Mouse (Mus musculus): ENCODE results near the gene 1190002N15Rik. TPM values are rescaled to one million over a fixed set of nuclear protein-coding genes. Genes with fewer than 3 reads are reported as not detected.

1190002N15Rik gene
- 6.4 TPM in 2 replicates for polyA plus RNA-seq (2016; fragmentation: Nextera tagmentation; extraction: Ambion mirVana)

DNA sequence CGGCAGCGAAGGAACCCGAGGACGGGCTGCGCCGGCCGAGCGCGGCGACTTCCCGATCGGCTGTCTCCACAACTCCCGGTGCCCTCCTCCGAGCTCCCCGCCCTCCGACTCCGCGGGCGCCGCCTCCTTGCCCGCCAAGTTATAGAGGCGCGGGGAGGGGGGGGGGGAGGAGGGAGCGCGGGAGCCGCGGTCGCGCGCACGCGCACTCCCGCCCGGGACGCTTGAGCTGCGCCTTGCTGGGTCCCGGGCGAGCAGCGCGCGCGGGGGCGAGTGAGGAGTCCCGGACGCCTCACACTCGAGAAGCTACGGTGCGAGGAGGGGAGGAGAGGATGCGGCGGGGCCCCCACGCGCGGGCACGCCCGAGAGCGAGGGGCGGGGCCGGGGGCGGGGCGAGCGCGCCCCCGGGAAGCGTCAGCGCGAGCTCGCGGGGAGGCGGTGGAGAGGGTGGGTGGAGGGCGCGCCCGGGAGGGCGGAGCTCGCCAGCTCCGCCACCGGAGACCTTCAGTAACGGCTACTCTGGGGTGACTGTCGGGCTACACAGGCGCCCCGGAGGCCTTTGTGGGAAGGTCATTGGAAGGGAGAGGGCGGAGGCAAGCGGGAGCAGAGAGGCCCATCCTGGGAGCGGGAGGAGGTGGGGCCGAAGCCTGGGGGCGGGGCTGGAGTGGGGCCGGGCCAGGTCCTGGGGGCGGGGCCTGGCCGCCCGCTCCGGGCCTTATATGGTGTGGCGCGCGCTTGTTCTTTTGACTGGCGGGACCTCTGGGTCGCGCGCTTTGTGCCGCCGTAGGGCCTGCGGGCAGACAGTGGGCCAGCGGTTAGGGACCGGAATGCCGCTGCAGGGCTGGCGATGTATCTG, at the start of gene 1190002N15Rik:
1190002N15Rik (minus strand) TSS at position 112 of the 853 bp plus-strand sequence.
- H3K27ac ChIP-seq (replicated peaks) = peak within 1 kb of the TSS; percentile 95
- peak within 1 kb of the TSS; percentile 81 for H3K4me3 ChIP-seq
- H3K36me3 ChIP-seq (replicated peaks) = no peaks in the 10 kb centered on the region
- peak; percentile 96 for DNase-seq (ENCODE audit: low spot score)
- no peaks in the 10 kb centered on the region for H3K27me3 ChIP-seq (replicated peaks; ENCODE audit: low read depth, poor library complexity, severe bottlenecking)
- no peaks in the 10 kb centered on the region for H3K9me3 ChIP-seq
- peaks cover 23% of the 10 kb centered on the region for H3K4me1 ChIP-seq
- under 1% methylated on average over 88 of the region's 104 CpGs for WGBS

DNA sequence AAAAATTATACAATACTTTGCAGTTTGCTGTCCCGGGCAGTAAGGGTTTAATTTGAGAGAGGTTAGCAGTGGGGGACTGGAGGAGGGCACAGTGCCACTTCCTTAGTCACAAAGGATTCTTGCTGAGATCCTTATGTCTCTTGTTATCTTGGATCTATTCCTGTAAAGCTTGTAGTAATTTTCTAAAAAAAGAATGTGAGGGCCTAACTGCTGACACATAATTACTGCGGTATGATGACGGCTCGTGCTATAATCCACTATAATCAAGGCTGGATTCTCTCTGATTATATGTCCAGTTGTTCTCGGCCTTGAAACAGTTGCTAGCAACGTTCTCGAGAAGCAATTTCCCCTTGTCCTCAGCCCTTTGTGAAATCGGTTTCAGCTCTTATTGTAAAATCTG, 44.4 kb upstream of the 1190002N15Rik start:
- H3K4me1 ChIP-seq = no peaks in the 10 kb centered on the region
- H3K27ac ChIP-seq (replicated peaks) = no peak overlapping the region
- no peak overlapping the region for H3K4me3 ChIP-seq
- DNase-seq (ENCODE audit: low spot score) = no peak
- no peaks in the 10 kb centered on the region for H3K27me3 ChIP-seq (replicated peaks; ENCODE audit: low read depth, poor library complexity, severe bottlenecking)
- WGBS = 68% methylated on average over 8 of the region's 8 CpGs
- H3K36me3 ChIP-seq (replicated peaks) = no peaks in the 10 kb centered on the region
- H3K9me3 ChIP-seq = no peaks in the 10 kb centered on the region

DNA sequence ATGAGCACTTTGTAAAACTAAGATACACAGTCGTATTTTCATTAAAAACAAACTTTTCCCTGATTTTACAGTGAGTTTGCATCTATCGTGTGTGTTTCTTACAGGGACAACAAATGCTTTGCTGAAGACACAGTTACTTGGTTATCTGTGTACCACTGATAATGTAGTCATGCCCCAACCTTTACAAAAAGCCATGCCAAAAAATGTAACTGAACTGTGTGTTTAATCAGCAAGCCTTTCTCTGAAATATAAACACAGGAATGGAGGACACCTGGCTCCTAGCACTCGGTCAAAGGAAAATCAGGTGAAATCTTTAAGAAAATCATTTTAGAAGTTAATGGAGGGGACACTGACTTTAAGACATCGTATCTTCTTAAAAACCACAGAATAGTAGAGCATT, 43.8 kb upstream of the 1190002N15Rik start:
- Histone ChIP-seq H3K9me3 (no peaks in the 10 kb centered on the region), H3K27ac (replicated peaks) (no peak overlapping the region), H3K4me1 (no peaks in the 10 kb centered on the region), H3K36me3 (replicated peaks) (no peaks in the 10 kb centered on the region), H3K27me3 (replicated peaks; ENCODE audit: low read depth, poor library complexity, severe bottlenecking) (no peaks in the 10 kb centered on the region), H3K4me3 (no peak overlapping the region)
- WGBS = 87% methylated on average over 4 of the region's 4 CpGs
- DNase-seq (ENCODE audit: low spot score) = no peak

DNA sequence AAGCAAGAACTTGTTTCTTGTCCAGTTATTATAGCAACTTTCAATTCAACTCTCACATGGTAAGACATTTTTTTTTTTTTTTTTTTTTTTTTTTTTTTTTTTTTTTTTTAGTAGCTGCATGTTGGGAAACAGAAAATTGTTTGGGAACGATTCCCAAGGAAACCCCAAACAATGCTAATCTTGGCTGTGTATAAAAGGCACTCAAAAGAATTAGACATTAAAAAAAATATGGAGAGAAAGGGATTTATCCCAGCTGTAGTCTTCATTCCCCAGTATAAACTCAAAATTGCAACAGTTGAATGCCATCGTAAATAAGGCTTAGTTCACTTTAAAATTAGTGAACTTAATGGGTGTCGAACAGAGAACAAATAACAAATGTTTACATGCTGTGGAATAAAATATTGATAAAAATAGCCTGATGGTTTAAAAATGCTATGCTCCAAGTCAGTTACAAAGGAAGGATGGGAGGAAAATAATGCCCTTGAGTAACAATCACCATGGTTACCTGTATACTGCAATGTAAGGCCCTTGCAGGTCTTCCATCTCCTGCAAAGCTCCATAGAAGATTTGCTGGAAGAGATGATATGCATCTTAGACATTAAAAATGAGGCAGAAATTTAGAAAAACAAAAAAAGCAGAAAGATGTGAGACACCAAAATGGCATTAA, 42.3 kb upstream of the 1190002N15Rik start:
- H3K4me1 ChIP-seq = no peaks in the 10 kb centered on the region
- 92% methylated on average over 3 of the region's 3 CpGs for WGBS

DNA sequence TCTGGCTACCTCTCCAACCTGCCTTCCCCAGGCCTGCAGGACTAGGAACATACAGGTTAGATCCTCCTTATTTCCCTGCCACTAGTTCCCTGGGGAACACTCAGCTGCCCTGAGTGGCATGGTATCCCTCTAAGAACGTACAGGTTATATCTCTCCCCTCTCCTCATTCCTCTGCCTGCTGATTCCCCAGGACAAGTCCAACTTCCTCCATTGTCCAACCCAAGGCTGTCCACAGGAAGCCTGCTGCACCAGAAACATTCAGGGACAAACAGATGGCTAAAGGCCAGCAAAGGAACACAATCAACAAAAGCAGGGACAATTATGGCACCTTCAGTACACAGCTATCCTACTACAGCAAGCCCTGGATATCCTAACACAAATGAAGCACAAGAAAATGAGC, 33.9 kb upstream of the 1190002N15Rik start:
- no peak for DNase-seq (ENCODE audit: low spot score)
- H3K36me3 ChIP-seq (replicated peaks) = no peaks in the 10 kb centered on the region
- WGBS = 70% methylated on average over 1 of the region's 1 CpGs
- no peak overlapping the region for H3K27ac ChIP-seq (replicated peaks)
- no peak overlapping the region for H3K4me3 ChIP-seq
- H3K4me1 ChIP-seq = no peaks in the 10 kb centered on the region
- no peaks in the 10 kb centered on the region for H3K27me3 ChIP-seq (replicated peaks; ENCODE audit: low read depth, poor library complexity, severe bottlenecking)
- no peaks in the 10 kb centered on the region for H3K9me3 ChIP-seq

More for the DNA sequence above, 42.3 kb upstream of the 1190002N15Rik start:
- no peak overlapping the region for H3K27ac ChIP-seq (replicated peaks)
- DNase-seq (ENCODE audit: low spot score) = no peak
- no peaks in the 10 kb centered on the region for H3K36me3 ChIP-seq (replicated peaks)
- H3K27me3 ChIP-seq (replicated peaks; ENCODE audit: low read depth, poor library complexity, severe bottlenecking) = no peaks in the 10 kb centered on the region
- no peak overlapping the region for H3K4me3 ChIP-seq
- no peaks in the 10 kb centered on the region for H3K9me3 ChIP-seq

DNA sequence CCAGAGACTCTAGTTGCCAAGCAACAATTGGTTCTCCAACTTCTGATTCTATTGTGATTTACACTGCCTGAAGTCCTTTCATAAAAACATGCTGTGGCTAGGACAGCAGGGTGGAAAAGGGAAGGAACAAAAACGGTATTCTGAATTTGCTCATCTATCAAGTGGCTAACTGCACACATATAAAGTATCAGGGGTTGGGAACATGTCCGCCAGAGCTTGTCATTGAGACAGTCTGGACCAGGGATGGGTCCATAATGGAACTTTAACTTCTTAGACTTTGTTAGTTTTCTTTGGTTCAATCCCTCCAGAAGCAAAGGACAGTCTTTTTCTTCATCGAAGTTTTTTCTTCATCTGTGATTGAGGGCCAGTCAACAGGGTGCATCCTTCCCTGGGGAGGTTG, 30.5 kb upstream of the 1190002N15Rik start:
- H3K4me1 ChIP-seq = no peaks in the 10 kb centered on the region
- DNase-seq (ENCODE audit: low spot score) = no peak
- no peak overlapping the region for H3K27ac ChIP-seq (replicated peaks)
- no peaks in the 10 kb centered on the region for H3K9me3 ChIP-seq
- no peaks in the 10 kb centered on the region for H3K27me3 ChIP-seq (replicated peaks; ENCODE audit: low read depth, poor library complexity, severe bottlenecking)
- H3K4me3 ChIP-seq = no peak overlapping the region
- WGBS = 81% methylated on average over 3 of the region's 3 CpGs
- H3K36me3 ChIP-seq (replicated peaks) = no peaks in the 10 kb centered on the region

DNA sequence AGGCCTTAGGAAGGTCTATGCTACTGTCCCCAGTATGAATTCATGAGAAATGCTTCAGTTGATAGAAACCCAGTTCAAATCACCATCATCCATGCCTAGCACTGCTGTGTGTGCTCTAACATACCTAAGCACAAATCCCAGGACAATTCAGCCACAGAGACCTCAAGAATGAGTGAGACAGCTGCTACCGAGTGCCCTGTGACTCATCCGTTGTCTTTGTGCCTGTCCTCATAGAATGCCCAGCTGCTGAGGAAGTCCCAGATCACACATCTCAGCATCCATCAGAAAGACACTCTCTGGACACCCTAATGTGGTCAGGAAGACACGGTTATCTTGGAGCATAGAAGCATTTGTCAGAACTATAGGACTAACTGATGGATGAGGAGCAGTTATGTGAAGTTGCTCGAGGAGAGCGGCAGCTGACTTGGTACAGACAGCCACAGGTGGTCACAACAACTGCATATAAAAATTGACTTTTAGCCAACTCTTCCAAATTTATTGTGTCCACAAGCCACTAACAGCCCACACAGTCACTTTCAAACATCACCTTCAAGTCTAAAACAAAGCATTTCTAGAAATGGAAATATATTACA, 29.9 kb upstream of the 1190002N15Rik start:
- no peaks in the 10 kb centered on the region for H3K4me1 ChIP-seq
- no peak overlapping the region for H3K4me3 ChIP-seq
- no peaks in the 10 kb centered on the region for H3K36me3 ChIP-seq (replicated peaks)
- no peaks in the 10 kb centered on the region for H3K9me3 ChIP-seq
- no peak for DNase-seq (ENCODE audit: low spot score)
- H3K27ac ChIP-seq (replicated peaks) = no peak overlapping the region
- 83% methylated on average over 5 of the region's 5 CpGs for WGBS
- no peaks in the 10 kb centered on the region for H3K27me3 ChIP-seq (replicated peaks; ENCODE audit: low read depth, poor library complexity, severe bottlenecking)

DNA sequence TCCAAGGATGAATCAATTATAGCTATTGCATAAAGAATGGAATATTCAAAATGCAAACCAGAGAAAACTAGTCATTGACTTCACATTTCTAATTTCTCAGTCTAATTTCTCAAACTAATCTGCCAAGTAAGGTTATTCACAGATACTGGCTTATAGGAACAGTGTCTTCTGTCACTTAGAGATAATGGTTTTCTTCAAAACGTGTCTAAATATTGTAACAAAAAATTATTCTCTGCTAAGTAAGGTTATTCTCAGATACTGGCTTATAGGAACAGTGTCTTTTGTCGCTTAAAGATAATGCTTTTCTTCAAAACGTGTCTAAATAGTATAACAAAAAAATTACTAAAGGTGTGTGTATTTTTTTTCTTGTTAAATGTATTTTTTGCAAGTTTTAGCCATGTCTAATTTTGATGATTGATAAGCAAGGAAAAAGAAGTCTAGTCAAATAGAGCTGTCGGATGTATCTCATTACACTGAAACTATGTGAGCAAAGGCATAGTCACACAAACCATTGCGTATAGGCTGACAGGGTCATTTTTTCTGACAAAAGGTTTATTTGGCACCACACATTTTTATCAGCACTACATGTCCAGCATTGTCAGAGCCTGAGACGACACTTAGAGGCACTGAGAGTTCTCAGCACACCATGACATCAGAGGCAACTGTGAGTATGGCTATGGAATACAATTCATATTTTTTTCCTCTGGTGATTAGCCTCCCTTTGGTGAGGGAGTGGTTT, 19.1 kb upstream of the 1190002N15Rik start:
- Histone ChIP-seq H3K4me3 (no peak overlapping the region), H3K27ac (replicated peaks) (no peak overlapping the region), H3K27me3 (replicated peaks; ENCODE audit: low read depth, poor library complexity, severe bottlenecking) (no peaks in the 10 kb centered on the region), H3K36me3 (replicated peaks) (no peaks in the 10 kb centered on the region), H3K4me1 (no peaks in the 10 kb centered on the region), H3K9me3 (no peaks in the 10 kb centered on the region)
- 83% methylated on average over 6 of the region's 6 CpGs for WGBS
- DNase-seq (ENCODE audit: low spot score) = no peak

DNA sequence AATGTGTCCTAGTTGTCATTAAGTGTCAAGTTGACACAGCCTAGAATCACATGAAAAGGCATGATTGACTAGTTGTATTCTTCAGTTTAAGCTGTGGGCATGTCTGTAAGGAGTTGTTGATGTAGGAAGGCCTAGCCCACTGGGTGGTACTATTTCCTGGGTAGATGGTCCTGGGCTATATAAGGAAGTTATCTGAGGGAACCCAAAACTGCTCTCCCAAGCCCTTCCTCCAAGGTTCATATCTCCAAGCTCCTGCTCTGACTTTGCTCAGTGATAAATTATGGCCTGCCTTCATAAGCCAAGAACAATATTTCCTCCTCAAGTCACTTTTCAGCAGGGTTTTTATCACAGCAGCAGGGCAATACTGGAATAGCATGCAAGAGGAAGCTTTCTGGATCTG, 18.4 kb upstream of the 1190002N15Rik start:
- no peak overlapping the region for H3K4me3 ChIP-seq
- no peaks in the 10 kb centered on the region for H3K9me3 ChIP-seq
- H3K27ac ChIP-seq (replicated peaks) = no peak overlapping the region
- H3K36me3 ChIP-seq (replicated peaks) = no peaks in the 10 kb centered on the region
- no peak for DNase-seq (ENCODE audit: low spot score)
- no peaks in the 10 kb centered on the region for H3K27me3 ChIP-seq (replicated peaks; ENCODE audit: low read depth, poor library complexity, severe bottlenecking)
- H3K4me1 ChIP-seq = no peaks in the 10 kb centered on the region

DNA sequence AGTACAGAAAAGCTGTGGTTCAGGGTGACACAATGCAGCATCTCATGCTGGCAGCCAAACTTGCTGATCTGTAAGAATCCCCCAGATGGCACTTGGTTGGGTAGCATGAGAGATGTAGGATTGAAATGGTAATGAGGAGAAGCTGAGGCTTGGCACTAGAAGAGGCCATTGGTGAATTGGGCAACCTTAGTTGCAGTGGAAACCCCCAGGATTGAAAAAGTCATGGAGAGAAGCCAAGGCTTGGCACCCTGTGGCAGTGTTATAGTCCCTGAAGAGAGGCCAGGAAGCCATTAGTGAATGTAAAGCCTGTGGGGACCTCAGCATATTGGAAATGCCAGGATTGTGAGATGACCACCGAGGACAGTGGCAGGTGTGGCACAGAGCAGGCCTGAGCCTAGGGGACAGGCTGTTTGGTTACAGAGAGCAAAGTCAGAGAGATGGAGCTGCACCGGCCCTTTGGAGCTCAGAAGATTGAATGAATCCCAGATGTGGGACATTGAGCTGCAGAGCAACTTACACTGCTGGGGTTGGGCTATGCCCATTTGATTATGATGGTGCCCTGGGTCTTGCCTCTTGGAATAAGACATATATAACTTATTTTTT, 12.7 kb upstream of the 1190002N15Rik start:
- WGBS = 67% methylated on average over 2 of the region's 2 CpGs
- Histone ChIP-seq H3K4me1 (no peaks in the 10 kb centered on the region), H3K36me3 (replicated peaks) (no peaks in the 10 kb centered on the region), H3K4me3 (no peak overlapping the region), H3K9me3 (no peaks in the 10 kb centered on the region), H3K27ac (replicated peaks) (no peak overlapping the region), H3K27me3 (replicated peaks; ENCODE audit: low read depth, poor library complexity, severe bottlenecking) (no peaks in the 10 kb centered on the region)
- no peak for DNase-seq (ENCODE audit: low spot score)

DNA sequence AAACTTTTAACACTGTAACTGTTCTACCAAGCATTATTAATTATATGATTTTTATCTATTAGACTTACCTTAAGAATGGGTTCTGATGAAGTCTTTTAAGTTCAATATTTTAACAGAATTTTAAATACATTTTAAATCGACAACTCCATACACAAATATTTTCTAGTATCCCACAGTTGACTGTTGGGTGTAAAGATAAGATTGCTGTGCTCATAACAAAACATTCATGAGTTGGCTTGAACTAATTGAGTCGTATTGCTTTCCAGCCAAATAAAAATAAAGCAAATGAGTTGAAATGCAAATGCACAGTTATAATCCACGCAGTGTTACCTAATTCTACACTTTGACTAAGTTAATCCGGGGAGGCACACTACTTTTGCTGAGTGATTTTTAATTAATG, 6.0 kb upstream of the 1190002N15Rik start:
- peaks cover 8% of the 10 kb centered on the region; the same call in 1 of the 2 replicates for H3K4me1 ChIP-seq
- no peak for DNase-seq (ENCODE audit: low spot score)
- no peaks in the 10 kb centered on the region for H3K36me3 ChIP-seq (replicated peaks)
- H3K27me3 ChIP-seq (replicated peaks; ENCODE audit: low read depth, poor library complexity, severe bottlenecking) = no peaks in the 10 kb centered on the region
- WGBS = 94% methylated on average over 4 of the region's 4 CpGs
- H3K4me3 ChIP-seq = no peak overlapping the region
- no peaks in the 10 kb centered on the region for H3K9me3 ChIP-seq
- no peak overlapping the region for H3K27ac ChIP-seq (replicated peaks)
